Mouse (Mus musculus) stomach, postnatal 0 days (tissue): ENCODE results near the gene Cxcl2. TPM values are rescaled to one million over a fixed set of nuclear protein-coding genes. Genes with fewer than 3 reads are reported as not detected.

Experiments used
- ATAC-seq: fragments of 200-750 bp; cut with Nextera tagmentation; 2 replicates; pipeline ENCODE4 v1.8.0; 2017; ENCODE audit not compliant: low FRiP score, low TSS enrichment
- DNase-seq: peaks from one replicate; pipeline ENCODE4 v3.0.0-alpha.2; 2016; ENCODE audit warnings: low spot score
- H3K27ac ChIP-seq: fragments of 300-500 bp; sonication (generic); replicated peaks from 2 replicates; pipeline ENCODE4 v1.5.1; 2014; ENCODE audit warnings: mild to moderate bottlenecking, control low read depth
- H3K27me3 ChIP-seq: fragments of 300-500 bp; sonication (generic); 2 replicates; pipeline ENCODE4 v1.6.1; 2014; ENCODE audit warnings: low read length; ENCODE audit not compliant: control insufficient read depth, insufficient read depth
- H3K36me3 ChIP-seq: fragments of 300-500 bp; sonication (generic); 2 replicates; pipeline ENCODE4 v1.6.1; 2014; ENCODE audit warnings: low read length, mixed read lengths; ENCODE audit not compliant: control insufficient read depth, insufficient read depth
- H3K4me1 ChIP-seq: fragments of 300-500 bp; sonication (generic); replicated peaks from 2 replicates; pipeline ENCODE4 v1.6.1; 2014; ENCODE audit warnings: antibody characterized with exemption; ENCODE audit not compliant: control insufficient read depth, insufficient read depth
- H3K4me2 ChIP-seq: fragments of 300-500 bp; sonication (generic); replicated peaks from 2 replicates; pipeline ENCODE4 v1.6.1; 2014; ENCODE audit warnings: low read depth, mild to moderate bottlenecking, control low read depth, moderate library complexity
- H3K4me3 ChIP-seq: fragments of 300-500 bp; sonication (generic); 2 replicates; pipeline ENCODE4 v1.5.1; 2014; ENCODE audit warnings: low read depth, low read length, control low read depth
- H3K9ac ChIP-seq: fragments of 300-500 bp; sonication (generic); 2 replicates; pipeline ENCODE4 v1.6.1; 2014; ENCODE audit warnings: mild to moderate bottlenecking, low read length, control low read depth, mixed read lengths
- H3K9me3 ChIP-seq: fragments of 300-500 bp; sonication (generic); 2 replicates; pipeline ENCODE4 v1.6.1; 2016; ENCODE audit warnings: low read length; ENCODE audit not compliant: control insufficient read depth
- CTCF ChIP-seq: IDR thresholded peaks from 2 replicates; pipeline ENCODE4 v1.5.1; 2016; ENCODE audit warnings: antibody characterized with exemption, low read depth, mild to moderate bottlenecking, moderate library complexity
- EP300 ChIP-seq: optimal IDR thresholded peaks from 2 replicates; pipeline ENCODE3; 2016; ENCODE audit warnings: antibody characterized with exemption
- WGBS: fragments of 180-500 bp; shearing (Covaris S2); extraction: QIAGEN DNeasy Blood & Tissue Kit; methylation state at CpG from one replicate; pipeline ENCODE4 v1.1.7; 2014; 5-methylcytosine and 5-hydroxymethylcytosine counted together
- polyA plus RNA-seq: library from polyadenylated mRNA; unstranded; fragments of >200 nt; fragmentation: Nextera tagmentation; extraction: Ambion mirVana; gene quantifications from 2 replicates; pipeline ENCODE4 v1.2.1, GENCODE M21; 2015

The Cxcl2 gene
- polyA plus RNA-seq, 1 experiment from 2014 or later: 0.16 TPM

GRCm38 (mm10) chr5:90900147-90900546 is 3.5 kb upstream of the Cxcl2 start:
- H3K27me3 ChIP-seq: no peaks in the 10 kb centered on the region; the same call in 1 of the 2 replicates
- TF ChIP-seq EP300 (no peak), CTCF (no peak)
- H3K4me3 ChIP-seq: no peak overlapping the region
- H3K9me3 ChIP-seq: no peaks in the 10 kb centered on the region
- peak; percentile 81; the same call in 1 of the 2 replicates for ATAC-seq
- H3K9ac ChIP-seq: no peak overlapping the region
- no peaks in the 10 kb centered on the region for H3K36me3 ChIP-seq
- no peak overlapping the region for H3K27ac ChIP-seq
- DNase-seq: peak; percentile 76
- peaks cover 3% of the 10 kb centered on the region; the same call in 1 of the 2 replicates for H3K4me1 ChIP-seq
- WGBS: 38% methylated on average over 7 of the region's 7 CpGs
- no peak overlapping the region for H3K4me2 ChIP-seq

DNA sequence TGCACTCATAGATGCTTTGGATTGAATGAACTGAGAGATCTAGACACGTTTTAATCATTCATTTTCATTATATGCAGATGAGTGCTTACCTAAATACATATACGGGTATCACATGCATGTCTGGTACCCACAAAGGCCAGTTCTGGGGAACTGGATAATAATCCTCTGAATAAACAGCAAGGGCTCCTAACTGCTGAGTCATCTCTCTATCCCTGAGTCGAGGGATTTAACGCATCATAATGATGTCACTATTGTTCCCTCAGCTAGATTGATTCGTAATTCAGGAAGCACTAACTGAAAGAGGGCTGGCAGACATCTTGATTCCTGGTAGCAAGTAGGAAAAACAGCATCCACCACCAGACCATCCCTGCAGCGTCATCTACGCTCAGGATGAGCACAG is 3.0 kb upstream of the Cxcl2 start:
- TF ChIP-seq EP300: no peak
- TF ChIP-seq CTCF: no peak
- Histone ChIP-seq H3K36me3 (no peaks in the 10 kb centered on the region), H3K27me3 (no peaks in the 10 kb centered on the region; the same call in 1 of the 2 replicates), H3K9me3 (no peaks in the 10 kb centered on the region), H3K27ac (no peak overlapping the region), H3K4me3 (no peak overlapping the region), H3K4me1 (peaks cover 3% of the 10 kb centered on the region; the same call in 1 of the 2 replicates), H3K9ac (no peak overlapping the region), H3K4me2 (no peak overlapping the region)
- peak; percentile 43; the same call in 1 of the 2 replicates for ATAC-seq
- DNase-seq: no peak
- 61% methylated on average over 7 of the region's 7 CpGs for WGBS

DNA sequence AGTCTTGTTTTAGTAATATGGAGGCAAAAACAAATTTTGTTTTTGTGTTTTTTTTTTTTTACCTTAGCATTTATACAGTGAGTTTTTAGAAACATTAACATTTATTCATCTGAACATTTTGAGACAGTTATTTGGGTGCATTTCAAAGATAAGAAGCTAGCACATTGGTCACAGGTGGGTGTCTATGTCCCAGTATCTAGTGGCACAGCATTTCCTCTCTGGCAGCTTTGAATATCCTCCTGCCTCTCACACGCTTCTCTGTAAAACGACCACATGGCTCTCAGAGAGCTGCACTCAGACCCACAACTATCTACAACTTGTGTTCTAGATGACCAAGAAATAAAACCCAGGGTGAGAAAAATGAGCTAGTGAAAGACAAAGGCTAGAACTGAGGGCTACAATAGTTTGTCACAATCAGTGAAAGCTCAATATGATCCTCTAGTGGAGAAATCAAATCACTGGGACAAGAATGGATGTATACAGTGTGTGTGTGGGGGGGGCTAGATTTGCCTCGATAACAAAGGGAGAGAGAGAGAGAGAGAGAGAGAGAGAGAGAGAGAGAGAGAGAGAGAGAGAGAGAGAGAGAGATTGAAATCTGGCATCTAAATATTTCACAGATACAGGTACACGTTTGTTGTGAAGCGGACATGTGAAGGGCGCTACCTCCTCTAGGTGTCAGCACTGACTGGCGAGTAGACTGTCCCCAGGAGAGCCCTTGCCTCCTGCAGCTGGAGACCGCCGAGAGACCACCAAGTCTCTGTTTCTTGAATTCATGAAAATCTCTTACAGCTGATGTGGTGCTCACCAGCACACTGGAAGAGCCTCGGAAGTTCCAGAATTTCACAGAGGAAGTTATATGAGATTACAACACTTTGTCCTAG is 1.1 kb upstream of the Cxcl2 start:
- no peak overlapping the region for H3K9ac ChIP-seq
- no peak overlapping the region for H3K27ac ChIP-seq
- no peak for ATAC-seq
- no peak overlapping the region for H3K4me3 ChIP-seq
- peaks cover 3% of the 10 kb centered on the region; the same call in 1 of the 2 replicates for H3K4me1 ChIP-seq
- DNase-seq: peak; percentile 30
- H3K27me3 ChIP-seq: no peaks in the 10 kb centered on the region; the same call in 1 of the 2 replicates
- WGBS: 16% methylated on average over 10 of the region's 10 CpGs
- peak overlapping the region; percentile 62 for H3K4me2 ChIP-seq
- H3K9me3 ChIP-seq: no peaks in the 10 kb centered on the region
- peak; percentile 58 for TF ChIP-seq CTCF
- no peak for TF ChIP-seq EP300
- no peaks in the 10 kb centered on the region for H3K36me3 ChIP-seq

GRCm38 (mm10) chr5:90908983-90909382 is 5.3 kb downstream of the Cxcl2 start:
- WGBS: 0% methylated on average over 2 of the region's 2 CpGs
- Histone ChIP-seq H3K27ac (no peak overlapping the region), H3K4me3 (no peak overlapping the region), H3K9ac (no peak overlapping the region), H3K9me3 (no peaks in the 10 kb centered on the region), H3K4me2 (no peak overlapping the region), H3K27me3 (no peaks in the 10 kb centered on the region), H3K4me1 (no peaks in the 10 kb centered on the region), H3K36me3 (no peaks in the 10 kb centered on the region)
- ATAC-seq (no peak), DNase-seq (peak; percentile 78)
- TF ChIP-seq CTCF: peak; percentile 95
- no peak for TF ChIP-seq EP300

GRCm38 (mm10) chr5:90919495-90919894 is 15.8 kb downstream of the Cxcl2 start:
- Histone ChIP-seq H3K4me1 (no peaks in the 10 kb centered on the region), H3K4me3 (no peak overlapping the region), H3K9ac (no peak overlapping the region), H3K27ac (no peak overlapping the region), H3K4me2 (no peak overlapping the region), H3K36me3 (no peaks in the 10 kb centered on the region), H3K9me3 (no peaks in the 10 kb centered on the region), H3K27me3 (no peaks in the 10 kb centered on the region)
- no peak for TF ChIP-seq CTCF
- no peak for TF ChIP-seq EP300
- WGBS: 79% methylated on average over 2 of the region's 2 CpGs
- DNase-seq: no peak
- ATAC-seq: no peak

DNA sequence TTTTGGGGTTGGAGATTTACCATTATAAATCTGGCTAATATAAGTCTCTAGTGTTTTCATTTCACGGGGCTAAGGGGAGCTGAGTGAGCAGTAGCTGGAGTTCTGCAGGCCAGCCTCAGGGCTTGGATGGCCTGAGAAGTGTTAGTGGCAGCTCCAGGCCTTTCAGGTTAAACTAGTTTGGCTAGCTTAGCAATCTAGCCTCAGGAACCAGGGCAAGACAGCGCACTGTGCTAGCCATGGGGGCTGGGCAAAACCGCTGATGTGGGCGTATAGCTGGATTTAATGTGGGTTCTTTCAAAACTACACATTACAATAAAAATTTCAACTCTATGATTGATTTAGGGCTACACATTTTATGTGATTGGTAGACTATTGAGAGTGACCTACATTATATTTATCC is 19.3 kb downstream of the Cxcl2 start:
- no peaks in the 10 kb centered on the region for H3K36me3 ChIP-seq
- no peaks in the 10 kb centered on the region for H3K4me1 ChIP-seq
- no peak overlapping the region for H3K9ac ChIP-seq
- no peak for TF ChIP-seq EP300
- DNase-seq: no peak
- H3K27ac ChIP-seq: no peak overlapping the region
- H3K27me3 ChIP-seq: no peaks in the 10 kb centered on the region
- H3K4me2 ChIP-seq: no peak overlapping the region
- H3K4me3 ChIP-seq: no peak overlapping the region
- ATAC-seq: no peak
- H3K9me3 ChIP-seq: no peaks in the 10 kb centered on the region
- 75% methylated on average over 4 of the region's 4 CpGs for WGBS
